Mouse (Mus musculus): Measurements from ENCODE around the gene Itga4. TPM values are rescaled to one million over a fixed set of nuclear protein-coding genes. Genes with fewer than 3 reads are reported as not detected.

The Itga4 gene
- total RNA-seq, 2 experiments from 2014 or later, result 12.2 to 12.3 TPM

DNA sequence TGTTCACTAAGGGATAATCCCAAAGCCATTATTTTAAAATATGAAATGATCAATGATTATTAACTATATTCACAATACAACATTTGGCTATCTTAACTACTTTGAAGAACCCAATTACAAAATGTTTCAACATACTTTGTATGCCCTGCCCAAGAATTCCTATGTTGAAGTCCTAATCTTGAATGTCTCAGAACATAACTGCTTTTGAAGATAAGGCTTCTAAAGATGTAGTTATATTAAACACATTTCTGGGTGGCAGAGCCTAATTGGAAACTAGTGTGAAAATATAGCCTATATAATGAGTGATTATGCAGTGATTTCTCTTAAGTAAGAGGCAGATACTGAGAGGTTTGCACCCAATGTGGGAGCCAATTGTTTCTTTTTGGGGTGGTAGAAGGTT, 79.4 kb downstream of the Itga4 start:
- DNase-seq (ENCODE audit: extremely low spot score in 1 of 2, low spot score in 2 of 2), result no peak
- intact Hi-C loops (cut with DNase I), result no loop called here

- no peak for DNase-seq (ENCODE audit: extremely low spot score in 1 of 2, low spot score in 2 of 2)
- intact Hi-C loops (cut with DNase I), result no loop called here
These were observed 80.9 kb downstream of the Itga4 start for GRCm38 (mm10) chr2:79336141-79336540.

GRCm38 (mm10) chr2:79339003-79339402, 83.8 kb downstream of the Itga4 start:
- no peak for DNase-seq (ENCODE audit: extremely low spot score in 1 of 2, low spot score in 2 of 2)
- intact Hi-C loops (cut with DNase I), result no loop called here

GRCm38 (mm10) chr2:79343115-79343514, 87.9 kb downstream of the Itga4 start:
- intact Hi-C loops (cut with DNase I), result no loop called here
- DNase-seq (ENCODE audit: extremely low spot score in 1 of 2, low spot score in 2 of 2), result no peak

DNA sequence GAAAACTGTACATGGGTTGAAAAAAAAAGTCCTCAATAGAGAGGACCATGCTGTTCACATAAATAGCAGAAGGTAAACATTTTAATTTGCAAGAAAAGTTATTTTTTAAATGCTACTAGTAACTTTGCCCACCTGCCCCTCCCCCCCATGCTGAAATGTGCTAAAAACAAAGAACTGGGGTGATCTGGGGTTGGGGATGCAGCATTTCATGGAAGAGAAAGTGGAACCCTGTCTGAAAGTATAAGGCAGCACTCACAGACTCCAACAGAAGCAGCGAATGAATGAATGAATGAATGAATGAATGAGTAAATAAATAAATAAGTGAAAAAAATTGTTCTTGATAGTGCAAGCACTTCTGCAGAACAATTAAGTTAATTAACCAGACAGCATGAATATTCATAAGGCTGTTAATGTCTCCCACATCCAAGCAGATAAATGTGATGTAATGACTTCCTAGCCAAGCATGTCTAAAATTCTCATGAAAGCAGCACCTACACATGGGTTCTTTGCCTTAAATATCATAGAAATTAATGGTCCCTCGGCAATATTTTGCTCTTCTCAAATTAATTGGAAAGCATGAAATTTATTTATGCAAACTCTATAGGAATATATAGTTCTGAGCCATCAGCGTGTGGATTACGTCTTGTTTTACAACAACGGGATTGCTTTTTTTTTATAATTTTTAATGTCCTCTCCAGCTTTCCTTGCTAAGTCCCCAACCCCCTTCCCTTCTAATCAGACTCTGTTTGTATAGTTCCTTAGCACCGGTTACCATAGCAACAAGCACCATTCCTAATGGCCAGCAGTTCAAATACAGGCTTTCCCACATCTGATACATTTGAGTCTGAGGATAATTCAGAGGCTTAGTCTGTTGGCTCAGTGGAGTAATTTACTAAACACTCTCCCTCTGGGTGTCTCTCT, 96.2 kb downstream of the Itga4 start:
- intact Hi-C loops (cut with DNase I), result no loop called here
- no peak for DNase-seq (ENCODE audit: extremely low spot score in 1 of 2, low spot score in 2 of 2)

DNA sequence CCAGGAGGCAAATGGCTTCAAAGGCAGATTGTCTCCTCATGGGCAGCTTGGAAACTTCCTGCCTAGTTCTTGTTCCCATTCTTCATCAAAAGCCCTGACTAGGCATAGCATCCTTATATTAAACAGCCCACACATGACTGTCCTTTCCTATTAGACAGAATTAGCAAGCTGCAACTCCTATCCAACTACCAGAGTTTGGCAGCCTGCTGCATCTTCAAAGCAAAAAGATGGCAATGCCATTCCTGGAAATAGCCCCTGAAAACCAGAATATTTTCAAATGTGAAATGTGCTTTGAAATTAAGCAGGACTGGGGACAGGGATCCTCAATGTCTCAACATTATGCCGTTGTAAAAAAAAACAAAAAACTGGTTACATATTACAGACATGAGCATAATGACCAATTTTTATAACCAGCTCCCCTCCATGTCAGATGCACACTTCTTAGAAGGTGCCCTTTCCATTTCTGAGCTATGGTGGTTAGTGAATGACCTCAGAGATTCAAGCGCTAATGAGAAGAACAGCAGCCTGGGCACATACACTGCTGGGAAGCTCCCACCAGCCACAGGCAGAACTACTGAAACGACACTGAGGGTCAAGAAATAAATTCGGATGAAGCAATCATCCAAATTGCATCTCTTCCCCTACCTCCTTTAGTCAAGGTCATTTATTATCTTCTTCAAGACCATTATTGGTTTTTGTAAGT, 97.0 kb downstream of the Itga4 start:
- no peak for DNase-seq (ENCODE audit: extremely low spot score in 1 of 2, low spot score in 2 of 2)
- intact Hi-C loops (cut with DNase I), result no loop called here

DNA sequence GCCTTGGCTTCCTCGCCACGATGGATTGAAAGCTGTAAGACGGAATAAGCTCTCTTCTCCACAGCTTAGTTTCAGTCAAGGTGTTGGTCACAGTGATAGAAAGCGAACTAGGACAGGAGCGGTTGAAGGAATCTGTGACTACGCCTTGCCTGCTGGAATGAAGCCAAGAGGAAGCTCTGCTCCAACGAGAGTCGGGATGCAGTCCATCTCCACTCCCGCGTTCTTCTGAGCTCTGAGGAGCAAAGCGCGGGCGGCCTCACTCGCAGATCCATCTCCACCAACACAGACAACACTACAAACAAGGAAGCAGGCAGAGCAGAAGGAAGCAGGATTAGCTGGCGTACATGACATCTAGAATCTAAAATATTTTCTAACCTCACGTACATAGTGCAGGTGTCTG, 99.5 kb downstream of the Itga4 start:
- intact Hi-C loops (cut with DNase I), result no loop called here
- DNase-seq (ENCODE audit: extremely low spot score in 1 of 2, low spot score in 2 of 2), result peak in 1 of 2 experiments; percentile 25

GRCm38 (mm10) chr2:79357835-79358234, 102.6 kb downstream of the Itga4 start:
- intact Hi-C loops (cut with DNase I), result no loop called here
- peak in 1 of 2 experiments; percentile 26 for DNase-seq (ENCODE audit: extremely low spot score in 1 of 2, low spot score in 2 of 2)

GRCm38 (mm10) chr2:79362029-79362428, 106.8 kb downstream of the Itga4 start:
- DNase-seq (ENCODE audit: extremely low spot score in 1 of 2, low spot score in 2 of 2), result peak; percentile 11 to 29
- intact Hi-C loops (cut with DNase I), result no loop called here

- DNase-seq (ENCODE audit: extremely low spot score in 1 of 2, low spot score in 2 of 2), result no peak
- intact Hi-C loops (cut with DNase I), result no loop called here
These were observed 108.7 kb downstream of the Itga4 start for GRCm38 (mm10) chr2:79363920-79364319.

- DNase-seq (ENCODE audit: extremely low spot score in 1 of 2, low spot score in 2 of 2), result no peak
- intact Hi-C loops (cut with DNase I), result no loop called here
These were observed 112.5 kb downstream of the Itga4 start for GRCm38 (mm10) chr2:79367451-79368450.

DNA sequence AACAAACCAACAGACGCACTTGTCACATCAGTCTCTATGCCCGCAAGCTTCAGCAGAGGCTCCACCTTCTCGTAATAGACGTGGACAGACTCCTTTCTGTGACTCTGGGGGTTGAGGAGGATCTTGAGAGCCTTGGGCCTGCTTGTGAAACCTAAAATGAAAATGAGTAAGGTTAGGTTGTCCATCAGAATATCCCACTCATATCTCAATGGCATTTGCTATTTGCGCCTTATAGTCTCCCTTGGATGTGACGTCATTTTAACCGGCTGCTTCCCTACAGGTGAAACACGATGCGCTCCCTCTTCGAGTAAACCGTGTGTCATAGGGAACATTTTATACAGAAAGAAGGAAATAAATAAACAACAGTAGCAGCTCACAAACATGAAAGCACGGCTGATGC, 113.4 kb downstream of the Itga4 start:
- DNase-seq (ENCODE audit: extremely low spot score in 1 of 2, low spot score in 2 of 2), result no peak

GRCm38 (mm10) chr2:79369061-79369524, 113.9 kb downstream of the Itga4 start:
- intact Hi-C loops (cut with DNase I), result no loop called here
- peak in 1 of 2 experiments; percentile 15 for DNase-seq (ENCODE audit: extremely low spot score in 1 of 2, low spot score in 2 of 2)

More for the DNA sequence above, 113.4 kb downstream of the Itga4 start:
- intact Hi-C loops (cut with DNase I), result no loop called here

GRCm38 (mm10) chr2:79369905-79370304, 114.7 kb downstream of the Itga4 start:
- intact Hi-C loops (cut with DNase I), result loop anchor here (5.0 kb wide), 1 partner anchor 127 kb away; no protein-coding TSS in a partner anchor
- no peak for DNase-seq (ENCODE audit: extremely low spot score in 1 of 2, low spot score in 2 of 2)

DNA sequence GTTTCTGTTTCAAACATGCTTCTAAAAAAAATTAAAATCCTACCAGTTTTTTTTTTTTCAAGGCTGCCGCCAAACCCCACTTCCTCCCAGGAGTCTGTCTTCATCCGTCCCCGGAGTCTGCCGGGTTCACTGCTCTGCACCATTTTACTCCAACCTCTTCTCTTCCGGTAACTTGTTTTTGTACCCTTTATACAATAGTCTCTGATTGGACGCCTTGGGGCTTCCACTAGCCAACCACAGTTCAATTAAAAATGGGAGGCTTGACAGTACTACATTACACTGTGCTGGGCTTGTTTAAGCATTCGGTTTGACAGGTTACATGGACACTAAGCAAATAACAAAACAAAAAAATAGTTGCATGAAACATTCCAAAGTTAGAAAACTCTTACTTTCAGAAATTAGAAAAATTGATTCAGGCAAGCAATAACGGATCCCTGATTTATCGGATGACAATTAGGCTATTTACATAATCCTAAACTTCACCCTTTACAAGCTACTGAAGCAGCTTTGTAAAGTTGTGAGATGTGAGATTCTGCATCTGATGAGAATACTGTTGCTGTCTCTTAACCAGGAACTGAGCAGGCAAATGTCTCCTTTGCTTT, 115.6 kb downstream of the Itga4 start:
- peak in 1 of 2 experiments; percentile 23 for DNase-seq (ENCODE audit: extremely low spot score in 1 of 2, low spot score in 2 of 2)
- intact Hi-C loops (cut with DNase I), result loop anchor here (5.0 kb wide), 1 partner anchor 126 kb away; no protein-coding TSS in a partner anchor

DNA sequence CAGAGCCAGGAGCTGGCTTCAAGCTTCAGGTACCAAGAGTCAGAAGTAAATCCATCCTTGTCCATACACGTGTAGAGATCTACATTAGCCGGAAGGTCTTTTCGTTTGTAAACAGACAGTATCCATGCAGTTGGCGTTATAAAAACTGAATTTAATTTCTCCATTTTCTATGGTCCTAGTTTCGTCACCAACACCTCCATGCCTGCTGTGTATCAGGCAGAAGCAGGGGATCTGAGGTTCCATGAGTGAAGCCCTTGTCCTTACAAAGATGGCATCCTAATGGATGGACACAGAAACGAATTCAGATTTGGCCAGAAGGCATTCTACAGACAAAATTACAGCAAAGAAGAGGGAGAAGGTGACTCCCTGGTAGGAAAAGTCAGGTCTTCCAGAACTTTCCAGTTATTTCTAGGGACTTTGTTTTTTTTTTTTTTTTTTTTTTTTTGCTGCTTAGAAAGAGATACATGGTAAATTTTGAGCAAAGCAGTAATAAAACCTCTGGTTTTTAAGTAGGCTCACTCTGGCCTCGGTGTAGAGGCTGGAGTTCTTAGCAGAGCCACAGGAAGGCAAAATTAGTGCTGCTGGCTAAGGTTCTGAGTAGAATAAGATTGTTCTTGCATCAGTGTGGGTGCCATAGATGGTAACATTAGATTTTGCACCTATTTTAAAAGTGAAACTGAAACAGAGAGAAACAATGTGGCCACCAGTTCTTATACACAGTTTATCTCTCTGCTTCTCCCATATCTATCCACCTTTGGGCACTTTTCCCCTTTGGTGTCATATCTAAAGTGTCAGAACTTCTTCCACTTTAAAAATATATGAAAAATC, 116.3 kb downstream of the Itga4 start:
- no peak for DNase-seq (ENCODE audit: extremely low spot score in 1 of 2, low spot score in 2 of 2)
- intact Hi-C loops (cut with DNase I), result loop anchor here (5.0 kb wide), 1 partner anchor 126 kb away; no protein-coding TSS in a partner anchor

GRCm38 (mm10) chr2:79372154-79372467, 116.9 kb downstream of the Itga4 start:
- intact Hi-C loops (cut with DNase I), result loop anchor here (5.0 kb wide), 1 partner anchor 125 kb away; no protein-coding TSS in a partner anchor
- no peak for DNase-seq (ENCODE audit: extremely low spot score in 1 of 2, low spot score in 2 of 2)
